8 mouse cellular contexts compared by ENCODE assay signal in genomic region chr11:78115367-78116145, GRCm38 (mm10). TPM values are rescaled to one million over a fixed set of nuclear protein-coding genes. Genes with fewer than 3 reads are reported as not detected.
DNase-seq lines count a peak whose midpoint lies in the region; ATAC-seq and TF ChIP-seq lines count a peak whose summit lies in the region.

No protein-coding gene starts in this region.

- no peak for TF ChIP-seq POLR2A in bone marrow macrophage, adult 2 months (IDR thresholded peaks at IDR 0.05; ENCODE audit: borderline replicate concordance, low read depth, low read length)
- TF ChIP-seq POLR2A in embryonic fibroblast, embryonic 13.5 days (IDR thresholded peaks at IDR 0.05; ENCODE audit: low read depth, low read length) = peak; percentile 19
- TF ChIP-seq POLR2A in liver, adult 2 months (IDR thresholded peaks at IDR 0.05; ENCODE audit: extremely low read depth, insufficient read depth, low read length) = no peak
- no peak for TF ChIP-seq POLR2A in myocyte (IDR thresholded peaks at IDR 0.05; ENCODE audit: insufficient read length, low read depth)

- TF ChIP-seq CTCF in bone marrow macrophage, adult 2 months (IDR thresholded peaks at IDR 0.05; ENCODE audit: low read depth, low read length) = no peak
- TF ChIP-seq CTCF in embryonic fibroblast, embryonic 13.5 days (IDR thresholded peaks at IDR 0.05; ENCODE audit: borderline replicate concordance, insufficient read depth, low read length) = no peak
- TF ChIP-seq CTCF in liver, adult 2 months (IDR thresholded peaks at IDR 0.05; ENCODE audit: low read depth, low read length) = no peak

- H3K4me2 ChIP-seq in heart, embryonic 11.5 days = peak overlapping the region; percentile 69
- H3K4me2 ChIP-seq in kidney, embryonic 16.5 days (replicated peaks; ENCODE audit: low read depth, low read length) = peak overlapping the region; percentile 70
- H3K4me2 ChIP-seq in myocyte (ENCODE audit: low read depth) = peak overlapping the region; percentile 80

- no peaks in the 10 kb centered on the region; the same call in 1 of the 2 replicates for H3K36me3 ChIP-seq in heart, embryonic 11.5 days (ENCODE audit: control insufficient read depth, insufficient read depth, low read length)
- H3K36me3 ChIP-seq in kidney, embryonic 16.5 days (ENCODE audit: insufficient read depth, low read length) = no peaks in the 10 kb centered on the region
- no peaks in the 10 kb centered on the region for H3K36me3 ChIP-seq in liver, adult 2 months (ENCODE audit: control insufficient read depth, insufficient read depth, low read length)
- H3K36me3 ChIP-seq in myocyte (ENCODE audit: control insufficient read depth, insufficient read depth) = no peaks in the 10 kb centered on the region
- no peaks in the 10 kb centered on the region for H3K36me3 ChIP-seq in splenic B cell, adult 2 months (ENCODE audit: control insufficient read depth, insufficient read depth, low read length, poor library complexity, severe bottlenecking)

- peaks cover 43% of the 10 kb centered on the region for H3K4me1 ChIP-seq in bone marrow macrophage, adult 2 months (ENCODE audit: control insufficient read depth, insufficient read depth, low read length)
- H3K4me1 ChIP-seq in embryonic fibroblast, embryonic 13.5 days (ENCODE audit: control insufficient read depth, insufficient read depth, low read length) = peaks cover 13% of the 10 kb centered on the region
- peaks cover 45% of the 10 kb centered on the region for H3K4me1 ChIP-seq in heart, embryonic 11.5 days (ENCODE audit: control insufficient read depth, insufficient read depth, low read length)
- H3K4me1 ChIP-seq in kidney, embryonic 16.5 days (ENCODE audit: insufficient read depth, low read length) = peaks cover 24% of the 10 kb centered on the region
- H3K4me1 ChIP-seq in liver, adult 2 months (ENCODE audit: control insufficient read depth, insufficient read depth, low read length) = peaks cover 14% of the 10 kb centered on the region

- no peaks in the 10 kb centered on the region for H3K27me3 ChIP-seq in heart, embryonic 11.5 days (ENCODE audit: control insufficient read depth, insufficient read depth, low read length)
- no peaks in the 10 kb centered on the region for H3K27me3 ChIP-seq in kidney, embryonic 16.5 days (ENCODE audit: insufficient read depth, low read length)
- no peaks in the 10 kb centered on the region for H3K27me3 ChIP-seq in liver, adult 2 months (ENCODE audit: control insufficient read depth, insufficient read depth, low read length)
- no peaks in the 10 kb centered on the region for H3K27me3 ChIP-seq in myocyte (ENCODE audit: control insufficient read depth, insufficient read depth, insufficient read length)
- no peaks in the 10 kb centered on the region; the same call in 1 of the 2 replicates for H3K27me3 ChIP-seq in splenic B cell, adult 2 months (ENCODE audit: control insufficient read depth, insufficient read depth, low read length, poor library complexity, severe bottlenecking)

- H3K27ac ChIP-seq in bone marrow macrophage, adult 2 months (ENCODE audit: insufficient read depth, low read depth, low read length) = no peak overlapping the region
- peak overlapping the region; percentile 45 for H3K27ac ChIP-seq in embryonic fibroblast, embryonic 13.5 days (ENCODE audit: insufficient read depth, low read length)
- H3K27ac ChIP-seq in heart, embryonic 11.5 days (ENCODE audit: low read depth, low read length) = peak overlapping the region; percentile 84
- peak overlapping the region; percentile 69 for H3K27ac ChIP-seq in kidney, embryonic 16.5 days (ENCODE audit: low read length)
- H3K27ac ChIP-seq in liver, adult 2 months (replicated peaks; ENCODE audit: insufficient read depth, low read depth, low read length) = no peak overlapping the region

- peaks cover 42% of the 10 kb centered on the region for H3K79me2 ChIP-seq in liver, adult 2 months (ENCODE audit: control insufficient read depth, insufficient read depth, low read length)
- peaks cover 94% of the 10 kb centered on the region for H3K79me2 ChIP-seq in myocyte (ENCODE audit: control insufficient read depth, insufficient read depth)

- no peaks in the 10 kb centered on the region for H3K9me3 ChIP-seq in heart, embryonic 11.5 days (replicated peaks; ENCODE audit: control insufficient read depth, low read length)
- H3K9me3 ChIP-seq in kidney, embryonic 16.5 days (ENCODE audit: low read length) = no peaks in the 10 kb centered on the region

- peak overlapping the region; percentile 79 for H3K9ac ChIP-seq in heart, embryonic 11.5 days (ENCODE audit: low read depth, low read length)
- peak overlapping the region; percentile 73 for H3K9ac ChIP-seq in kidney, embryonic 16.5 days (replicated peaks; ENCODE audit: low read length)
- peak overlapping the region; percentile 54 for H3K9ac ChIP-seq in liver, adult 2 months (ENCODE audit: low read depth, low read length)

- ATAC-seq in heart, embryonic 11.5 days (replicated peaks; ENCODE audit: insufficient number of reproducible peaks, low FRiP score, low TSS enrichment) = peak; percentile 99
- ATAC-seq in kidney, embryonic 16.5 days (ENCODE audit: low FRiP score, low TSS enrichment) = peak; percentile 100

- peak overlapping the region; percentile 60 for H3K4me3 ChIP-seq in bone marrow macrophage, adult 2 months (ENCODE audit: insufficient read depth, low read length)
- peak overlapping the region; percentile 76 for H3K4me3 ChIP-seq in embryonic fibroblast, embryonic 13.5 days (ENCODE audit: insufficient read depth, low read length)
- peak overlapping the region; percentile 72 for H3K4me3 ChIP-seq in heart, embryonic 11.5 days (ENCODE audit: low read depth, low read length)
- peak overlapping the region; percentile 57 for H3K4me3 ChIP-seq in kidney, embryonic 16.5 days (ENCODE audit: low read length)
- peak overlapping the region; percentile 59 for H3K4me3 ChIP-seq in liver, adult 2 months (ENCODE audit: insufficient read depth, low read depth, low read length)
- peak overlapping the region; percentile 28 for H3K4me3 ChIP-seq in myocyte

- peak; percentile 89 for DNase-seq in A20 (ENCODE audit: low read depth, low spot score)
- DNase-seq in liver, adult 2 months (ENCODE audit: extremely low read depth, low read depth, low spot score) = peak; percentile 84
- peak; percentile 61 for DNase-seq in splenic B cell, adult 2 months (ENCODE audit: low read depth, low spot score)

- peak overlapping the region; percentile 41 for H3ac ChIP-seq in myocyte (ENCODE audit: control insufficient read depth, insufficient read length)

- 1% methylated on average over 32 of the region's 37 CpGs for WGBS in heart, embryonic 11.5 days (ENCODE audit: insufficient replicate concordance)
- WGBS in kidney, embryonic 16.5 days = 1% methylated on average over 35 of the region's 37 CpGs
- 3% methylated on average over 37 of the region's 37 CpGs for WGBS in liver, adult 2 months

TF ChIP-seq in myocyte, 11 proteins besides CTCF, POLR2A, EP300 and RAD21:
- TF ChIP-seq E2F4 (IDR thresholded peaks at IDR 0.05; ENCODE audit: insufficient read depth) (peak; percentile 48), TCF12 (IDR thresholded peaks at IDR 0.05; ENCODE audit: insufficient read depth, poor library complexity, severe bottlenecking) (no peak)

RNA-seq across cellular contexts. Expression of gene Fam222b, which starts 21.1 kb away (rescaled TPM):
- polyA plus RNA-seq in bone marrow macrophage, adult 2 months (2012; ENCODE audit: insufficient read depth, insufficient read length, missing spikeins) = 9.7 and 11.4 TPM in 2 replicates
- polyA plus RNA-seq in embryonic fibroblast, embryonic 13.5 days (2011; ENCODE audit: insufficient read length, low read depth, missing spikeins) = 10.2 and 15.5 TPM in 2 replicates
- 22.4 and 26.9 TPM in 2 replicates for polyA plus RNA-seq in heart, embryonic 11.5 days (2014; fragmentation: Nextera tagmentation; extraction: Ambion mirVana)
- polyA plus RNA-seq in kidney, embryonic 16.5 days (2015; fragmentation: Nextera tagmentation; extraction: Ambion mirVana) = 14.8 and 19.3 TPM in 2 replicates
- total RNA-seq in liver, adult 2 months (2014; rRNA removed) = 2.5 and 3.4 TPM in 2 replicates
- 12.5 and 13.6 TPM in 2 replicates for polyA plus RNA-seq in liver, adult 2 months (2012; rRNA removed)
- 16.1 TPM for polyA plus RNA-seq in myocyte (2012; fragmentation: generic; extraction: Trizol)

RNA-seq across cellular contexts. Expression of gene Eral1, which starts 35.4 kb away (rescaled TPM):
- 18.4 and 19.5 TPM in 2 replicates for polyA plus RNA-seq in bone marrow macrophage, adult 2 months (2012; ENCODE audit: insufficient read depth, insufficient read length, missing spikeins)
- 17.0 and 18.5 TPM in 2 replicates for polyA plus RNA-seq in embryonic fibroblast, embryonic 13.5 days (2011; ENCODE audit: insufficient read length, low read depth, missing spikeins)
- polyA plus RNA-seq in heart, embryonic 11.5 days (2014; fragmentation: Nextera tagmentation; extraction: Ambion mirVana) = 25.6 and 27.0 TPM in 2 replicates
- 41.0 and 41.6 TPM in 2 replicates for polyA plus RNA-seq in kidney, embryonic 16.5 days (2015; fragmentation: Nextera tagmentation; extraction: Ambion mirVana)
- 16.4 and 18.2 TPM in 2 replicates for total RNA-seq in liver, adult 2 months (2014; rRNA removed)
- polyA plus RNA-seq in liver, adult 2 months (2012; rRNA removed) = 25.2 and 27.2 TPM in 2 replicates
- polyA plus RNA-seq in myocyte (2012; fragmentation: generic; extraction: Trizol) = 24.6 TPM

RNA-seq across cellular contexts. Expression of gene Traf4, which starts 49.8 kb away (rescaled TPM):
- 0.68 TPM in 1 of 2 replicates, not detected in the other for polyA plus RNA-seq in bone marrow macrophage, adult 2 months (2012; ENCODE audit: insufficient read depth, insufficient read length, missing spikeins)
- 40.5 and 45.1 TPM in 2 replicates for polyA plus RNA-seq in embryonic fibroblast, embryonic 13.5 days (2011; ENCODE audit: insufficient read length, low read depth, missing spikeins)
- 34.2 and 38.4 TPM in 2 replicates for polyA plus RNA-seq in heart, embryonic 11.5 days (2014; fragmentation: Nextera tagmentation; extraction: Ambion mirVana)
- polyA plus RNA-seq in kidney, embryonic 16.5 days (2015; fragmentation: Nextera tagmentation; extraction: Ambion mirVana) = 108 and 110 TPM in 2 replicates
- total RNA-seq in liver, adult 2 months (2014; rRNA removed) = 8.8 and 11.1 TPM in 2 replicates
- 69.0 and 73.5 TPM in 2 replicates for polyA plus RNA-seq in liver, adult 2 months (2012; rRNA removed)
- polyA plus RNA-seq in myocyte (2012; fragmentation: generic; extraction: Trizol) = 206 TPM

Comparison
In these comparisons a context has a peak if more than half of its experiments do, and no peak if none do; other contexts are left out.
1. H3K27ac ChIP-seq: peak in embryonic fibroblast, embryonic 13.5 days (single experiment), heart, embryonic 11.5 days (single experiment) and kidney, embryonic 16.5 days (single experiment); none in bone marrow macrophage, adult 2 months (single experiment) and liver, adult 2 months (single experiment).
2. RNA of gene Traf4, which starts 49.8 kb away (polyA plus RNA-seq): 206 TPM in myocyte (single experiment), 108 to 110 TPM in kidney, embryonic 16.5 days, 69.0 to 73.5 TPM in liver, adult 2 months, 40.5 to 45.1 TPM in embryonic fibroblast, embryonic 13.5 days and 34.2 to 38.4 TPM in heart, embryonic 11.5 days; 0.68 TPM in bone marrow macrophage, adult 2 months; every median in the first group is over 10 times any median in the second.
3. Peak in every context shown above with its lines, with median percentiles within 50 percentile points of each other: DNase-seq, H3K4me3 ChIP-seq, H3K4me2 ChIP-seq and H3K9ac ChIP-seq.